Mouse (Mus musculus) spleen, postnatal 36 days (tissue): ENCODE measurements at regions not wholly inside any gene's neighbourhood (a gene's known extent, or its start where the extent isn't known, plus 50 kb on each side); places are given as distances from the start of the nearest gene placed in this dataset.
A peak's percentile ranks its signal among the peaks of the same experiment; 100 is the strongest.

Source experiments
- DNase-seq, 2 experiments: peaks; one replicate each; pipeline ENCODE4 v3.0.0; 2022; ENCODE audit warnings: low spot score in 2 of 2, mixed read lengths in 1 of 2

GRCm38 (mm10) chr11:57958233-57958632 is 50.6 kb upstream of the Larp1 start:
- peak in 1 of 2 experiments; percentile 24 for DNase-seq

GRCm38 (mm10) chr11:57956909-57957308 is 52.0 kb upstream of the Larp1 start:
- DNase-seq: no peak

GRCm38 (mm10) chr11:57956076-57956475 is 52.8 kb upstream of the Larp1 start:
- DNase-seq: no peak

DNA sequence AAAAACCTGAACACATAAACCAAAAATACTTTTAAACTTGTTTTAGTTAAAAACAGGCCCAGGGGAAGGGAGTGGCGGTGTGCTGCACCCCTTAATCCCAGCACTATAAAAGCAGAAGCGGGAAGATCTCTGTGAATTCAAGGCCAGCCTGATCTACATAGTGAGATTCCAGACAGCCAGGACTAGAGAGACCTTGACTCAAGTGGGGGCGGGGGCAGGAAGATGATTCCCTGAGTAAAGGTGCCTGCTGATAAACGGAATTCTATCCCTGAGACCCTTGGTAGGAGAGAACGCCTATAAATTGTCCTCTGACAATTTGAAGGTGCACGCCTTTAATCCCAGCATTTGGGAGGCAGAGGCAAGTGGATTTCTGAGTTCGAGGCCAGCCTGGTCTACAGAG is 53.4 kb upstream of the Larp1 start:
- DNase-seq: no peak

GRCm38 (mm10) chr11:57954510-57955184 is 54.2 kb upstream of the Larp1 start:
- peak; percentile 40 to 56 for DNase-seq

GRCm38 (mm10) chr11:57953694-57954093 is 55.2 kb upstream of the Larp1 start:
- DNase-seq: no peak

GRCm38 (mm10) chr11:57952619-57953018 is 56.2 kb upstream of the Larp1 start:
- peak; percentile 14 to 23 for DNase-seq

- peak; percentile 45 to 56 for DNase-seq
Measured at GRCm38 (mm10) chr11:57951541-57952326, 57.1 kb upstream of the Larp1 start.

DNA sequence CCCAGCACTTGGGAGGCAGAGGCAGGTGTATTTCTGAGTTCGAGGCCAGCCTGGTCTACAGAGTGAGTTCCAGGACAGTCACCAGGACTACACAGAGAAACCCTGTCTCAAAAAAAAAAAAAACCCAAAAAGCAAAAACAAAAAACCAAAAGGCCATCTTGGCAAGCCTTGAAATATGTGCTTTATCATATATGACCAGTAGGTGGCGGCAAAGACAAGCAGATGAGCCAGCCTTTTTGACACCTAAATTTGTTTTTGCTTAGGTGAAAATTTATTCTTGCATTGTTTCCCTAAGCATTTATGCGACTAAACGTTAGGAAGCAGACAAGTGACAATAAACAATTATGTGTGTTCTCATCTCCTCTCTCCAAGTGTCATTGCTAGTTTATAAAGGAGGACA is 57.9 kb upstream of the Larp1 start:
- DNase-seq: peak; percentile 38 to 63

GRCm38 (mm10) chr11:57949067-57949466 is 59.8 kb upstream of the Larp1 start:
- no peak for DNase-seq

DNA sequence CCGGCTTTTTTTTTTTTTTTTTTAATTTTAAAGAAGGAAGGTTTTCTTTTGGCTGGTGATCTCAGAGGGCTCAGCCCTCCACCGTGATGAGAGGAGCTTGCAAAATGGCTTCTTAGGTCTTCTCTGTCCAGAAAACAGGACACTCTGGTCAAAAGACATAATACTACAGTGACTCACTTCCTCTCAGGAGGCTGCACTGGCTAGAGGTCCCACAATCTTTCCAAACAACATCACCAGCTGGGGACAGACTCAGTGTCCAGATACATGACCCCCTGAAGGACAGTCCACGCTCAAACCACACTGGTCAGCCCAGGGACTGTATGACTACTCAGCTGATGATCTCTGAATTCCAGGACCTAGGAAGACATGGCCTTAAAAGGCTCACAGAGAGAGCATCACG is 61.5 kb upstream of the Larp1 start:
- no peak for DNase-seq

- peak; percentile 70 to 77 for DNase-seq
Measured at GRCm38 (mm10) chr11:57934391-57934850, 74.4 kb upstream of the Larp1 start.

- no peak for DNase-seq
Measured at GRCm38 (mm10) chr11:57933065-57933464, 75.8 kb upstream of the Larp1 start.

DNA sequence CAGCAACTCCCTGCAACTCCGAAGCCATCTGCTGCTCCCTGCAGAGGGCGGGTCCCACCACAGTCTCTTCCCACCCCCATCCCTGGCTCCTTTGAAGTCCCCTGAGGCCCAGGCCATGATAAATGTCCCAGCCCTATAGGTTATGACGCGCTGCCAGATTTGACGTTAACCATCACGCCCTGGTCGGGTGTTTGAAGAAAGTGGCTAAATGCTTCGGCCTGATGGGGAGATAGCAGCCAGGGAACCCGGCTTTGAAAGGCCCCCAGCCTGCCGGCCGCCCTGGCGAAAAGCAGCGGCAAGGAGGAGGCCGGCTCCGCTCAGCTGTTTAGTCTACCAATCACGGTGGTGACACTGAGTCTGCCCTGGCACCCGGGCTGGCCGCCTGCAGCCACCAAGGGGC is 79.4 kb upstream of the Larp1 start:
- DNase-seq: no peak

- peak in 1 of 2 experiments; percentile 12 for DNase-seq
Measured at GRCm38 (mm10) chr11:57920263-57920662, 87.6 kb upstream of the Hand1 start.

DNA sequence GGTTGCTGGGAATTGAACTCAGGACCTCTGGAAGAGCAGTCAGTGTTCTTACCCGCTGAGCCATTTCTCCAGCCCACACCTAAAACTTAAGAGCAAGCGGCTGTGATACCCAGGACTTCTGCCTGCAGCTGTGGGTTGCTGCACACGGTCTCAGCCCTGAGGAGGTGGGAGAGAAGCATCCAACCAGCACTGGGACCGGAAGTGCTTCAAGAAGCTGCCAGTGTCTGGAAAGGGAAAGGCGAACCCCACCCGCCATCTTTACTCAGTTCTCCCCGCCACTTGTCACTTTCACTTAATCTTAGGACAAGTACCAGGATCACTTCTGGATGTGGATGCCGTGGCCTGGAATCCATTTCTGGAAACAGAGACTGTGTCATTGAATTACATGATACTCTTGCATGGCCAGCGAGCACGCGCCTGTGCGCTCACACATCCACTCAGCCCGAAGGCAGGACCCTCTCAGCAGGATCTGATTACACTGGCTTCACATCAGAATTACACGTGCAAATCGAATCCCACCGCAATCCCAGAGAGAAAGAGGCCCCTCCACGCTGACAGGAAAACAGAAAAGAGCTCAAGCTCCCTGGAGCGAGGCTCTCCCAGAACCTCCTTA is 85.9 kb upstream of the Hand1 start:
- no peak for DNase-seq

GRCm38 (mm10) chr11:57917974-57918373 is 85.4 kb upstream of the Hand1 start:
- no peak for DNase-seq

DNA sequence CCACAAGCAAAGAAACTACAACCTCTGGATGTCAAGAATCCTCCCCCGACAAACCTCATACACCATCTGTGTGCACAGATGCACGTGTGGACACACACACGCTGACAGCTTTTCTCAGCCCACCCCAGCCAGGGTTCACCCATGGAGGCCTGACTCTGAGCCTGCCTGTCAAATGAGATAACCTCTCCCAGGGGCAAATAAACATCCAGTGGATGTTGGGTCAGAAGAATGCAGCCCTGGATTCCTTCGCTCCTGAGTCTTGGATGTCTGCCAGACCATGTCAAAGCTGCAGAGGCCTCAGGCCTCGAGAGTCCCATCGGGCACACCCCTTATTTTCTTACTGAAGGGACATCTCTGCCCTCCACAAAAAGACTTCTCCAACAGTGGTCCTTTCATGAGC is 83.4 kb upstream of the Hand1 start:
- DNase-seq: no peak

- no peak for DNase-seq
Measured at GRCm38 (mm10) chr11:57913801-57914560, 81.4 kb upstream of the Hand1 start.

- no peak for DNase-seq
Measured at GRCm38 (mm10) chr11:57913020-57913699, 80.5 kb upstream of the Hand1 start.

DNA sequence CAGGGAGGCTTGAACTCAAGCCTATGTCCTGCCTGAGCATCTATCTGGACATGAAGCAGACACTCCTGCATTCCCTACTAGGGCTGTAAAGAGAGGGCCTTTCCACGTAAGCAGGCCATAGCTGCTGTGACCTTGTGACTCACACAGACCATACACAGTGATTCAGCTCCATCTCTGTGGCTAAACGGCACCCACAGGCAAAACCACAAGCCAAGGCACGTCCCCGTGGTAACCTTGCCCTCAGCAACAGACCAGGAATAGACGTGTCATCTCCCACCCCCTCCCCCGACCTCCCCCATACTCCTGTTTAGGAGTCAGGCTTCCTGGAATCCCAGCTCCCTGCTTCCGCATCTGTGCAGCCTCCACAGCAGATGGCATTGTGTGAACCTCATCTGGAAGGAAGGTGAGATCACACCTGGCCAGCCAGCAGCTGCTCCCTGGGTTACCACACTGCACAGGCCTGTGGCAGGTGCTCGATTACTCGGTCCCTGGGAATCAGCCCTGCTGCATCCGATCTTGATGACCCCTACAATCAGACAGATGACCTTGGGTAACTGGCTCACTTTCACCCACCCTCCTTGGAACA is 79.2 kb upstream of the Hand1 start:
- DNase-seq: no peak
